Mouse (Mus musculus) hindbrain, embryonic 14.5 days (tissue): Measurements from ENCODE around the gene Bglap. TPM values are rescaled to one million over a fixed set of nuclear protein-coding genes. Genes with fewer than 3 reads are reported as not detected.
A peak's percentile ranks its signal among the peaks of the same experiment; 100 is the strongest.

Source experiments
- ATAC-seq: fragments of 200-750 bp; cut with Nextera tagmentation; 2 replicates; pipeline ENCODE4 v1.8.0; 2017; ENCODE audit warnings: moderate number of reproducible peaks, mild to moderate bottlenecking, moderate TSS enrichment, moderate library complexity; ENCODE audit not compliant: low FRiP score
- DNase-seq: peaks from one replicate; pipeline ENCODE4 v3.0.0-alpha.2; 2015; ENCODE audit warnings: low spot score
- H3K27ac ChIP-seq: fragments of 300-500 bp; sonication (generic); 2 replicates; pipeline ENCODE4 v1.5.1; 2014; ENCODE audit warnings: mild to moderate bottlenecking, moderate library complexity
- H3K27me3 ChIP-seq: fragments of 300-500 bp; sonication (generic); 2 replicates; pipeline ENCODE4 v1.6.1; 2014; ENCODE audit warnings: mild to moderate bottlenecking, low read length, mixed read lengths; ENCODE audit not compliant: control insufficient read depth, insufficient read depth
- H3K36me3 ChIP-seq: fragments of 300-500 bp; sonication (generic); replicated peaks from 2 replicates; pipeline ENCODE4 v1.6.1; 2014; ENCODE audit not compliant: control insufficient read depth, insufficient read depth
- H3K4me1 ChIP-seq: fragments of 300-500 bp; sonication (generic); replicated peaks from 2 replicates; pipeline ENCODE4 v1.6.1; 2014; ENCODE audit warnings: antibody characterized with exemption, low read length, mixed read lengths; ENCODE audit not compliant: control insufficient read depth, insufficient read depth
- H3K4me2 ChIP-seq: fragments of 300-500 bp; sonication (generic); replicated peaks from 2 replicates; pipeline ENCODE4 v1.6.1; 2014; ENCODE audit warnings: mild to moderate bottlenecking, moderate library complexity
- H3K4me3 ChIP-seq: fragments of 300-500 bp; sonication (generic); replicated peaks from 2 replicates; pipeline ENCODE4 v1.5.1; 2014; ENCODE audit warnings: mild to moderate bottlenecking, low read length
- H3K9ac ChIP-seq: fragments of 300-500 bp; sonication (generic); 2 replicates; pipeline ENCODE4 v1.6.1; 2014
- H3K9me3 ChIP-seq: fragments of 300-500 bp; sonication (generic); 2 replicates; pipeline ENCODE4 v1.6.1; 2016; ENCODE audit warnings: low read length; ENCODE audit not compliant: control insufficient read depth
- WGBS: fragments of 180-500 bp; shearing (Covaris S2); extraction: QIAGEN DNeasy Blood & Tissue Kit; methylation state at CpG from one replicate; pipeline ENCODE4 v1.1.7; 2014; 5-methylcytosine and 5-hydroxymethylcytosine counted together
- polyA plus RNA-seq: library from polyadenylated mRNA; unstranded; fragments of >200 nt; fragmentation: Nextera tagmentation; extraction: Ambion mirVana; gene quantifications from 2 replicates; pipeline ENCODE4 v1.2.1, GENCODE M21; 2014

Gene Bglap
- polyA plus RNA-seq, 1 experiment from 2014 or later, result not detected

DNA sequence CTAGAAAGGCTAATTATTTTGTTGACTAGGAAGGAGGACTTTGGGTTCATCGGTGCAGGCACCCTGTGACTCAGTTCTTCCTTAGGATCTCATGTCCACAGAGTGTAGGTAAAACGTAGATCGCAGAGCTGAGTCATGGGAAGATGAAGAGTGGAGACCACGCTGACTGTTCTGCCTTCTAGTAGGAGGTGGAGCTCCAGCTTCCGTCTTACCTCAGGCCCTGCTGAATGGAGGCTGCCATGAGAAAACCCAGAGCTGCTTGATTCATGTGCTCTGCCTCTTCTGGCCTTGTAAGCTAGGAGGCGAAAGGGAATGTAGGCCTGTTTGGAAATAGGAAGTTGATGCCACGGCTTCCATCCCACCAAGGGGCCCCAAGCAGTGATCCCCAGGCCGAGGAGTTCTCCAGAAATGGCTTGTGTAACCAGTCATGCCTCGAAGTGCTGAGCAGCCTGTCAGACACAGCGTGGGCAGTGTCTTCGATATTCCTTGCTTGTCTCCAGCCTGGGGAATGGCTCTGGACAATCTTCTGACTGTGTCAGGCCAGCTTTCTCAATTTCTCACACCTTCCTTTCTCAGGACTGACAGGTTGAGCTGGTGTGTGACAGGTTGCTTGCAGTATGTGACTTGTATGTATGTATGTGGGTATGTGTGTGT is 46.8 kb downstream of the Bglap start:
- Histone ChIP-seq H3K9ac (no peak overlapping the region), H3K4me2 (peak overlapping the region; percentile 76)
- ATAC-seq, result no peak

GRCm38 (mm10) chr3:88336058-88337013 is 47.9 kb downstream of the Bglap start, which contains the start of the genes Tmem79 and Smg5:
Gene Tmem79, minus strand, starts transcription at chr3:88336148.
Gene Smg5, plus strand, starts transcription at chr3:88336260.
- WGBS, result 2% methylated on average over 47 of the region's 66 CpGs
- H3K36me3 ChIP-seq, result peaks cover 6% of the 10 kb centered on the region
- H3K27ac ChIP-seq, result peak within 1 kb of the TSS; percentile 95
- no peaks in the 10 kb centered on the region for H3K9me3 ChIP-seq
- peaks cover 18% of the 10 kb centered on the region for H3K4me1 ChIP-seq
- DNase-seq, result peak; percentile 95
- H3K27me3 ChIP-seq, result no peaks in the 10 kb centered on the region
- H3K9ac ChIP-seq, result peak within 1 kb of the TSS; percentile 87
- peak; percentile 96 for ATAC-seq
- H3K4me2 ChIP-seq, result peak within 1 kb of the TSS; percentile 76
- H3K4me3 ChIP-seq, result peak within 1 kb of the TSS; percentile 76

More for the DNA sequence above, 46.8 kb downstream of the Bglap start:
- no peaks in the 10 kb centered on the region for H3K9me3 ChIP-seq
- no peaks in the 10 kb centered on the region for H3K27me3 ChIP-seq
- peaks cover 18% of the 10 kb centered on the region for H3K4me1 ChIP-seq
- WGBS, result 82% methylated on average over 11 of the region's 11 CpGs
- no peak overlapping the region for H3K27ac ChIP-seq
- no peak for DNase-seq
- no peak overlapping the region; the same call in 1 of the 2 replicates for H3K4me3 ChIP-seq
- H3K36me3 ChIP-seq, result peaks cover 18% of the 10 kb centered on the region

DNA sequence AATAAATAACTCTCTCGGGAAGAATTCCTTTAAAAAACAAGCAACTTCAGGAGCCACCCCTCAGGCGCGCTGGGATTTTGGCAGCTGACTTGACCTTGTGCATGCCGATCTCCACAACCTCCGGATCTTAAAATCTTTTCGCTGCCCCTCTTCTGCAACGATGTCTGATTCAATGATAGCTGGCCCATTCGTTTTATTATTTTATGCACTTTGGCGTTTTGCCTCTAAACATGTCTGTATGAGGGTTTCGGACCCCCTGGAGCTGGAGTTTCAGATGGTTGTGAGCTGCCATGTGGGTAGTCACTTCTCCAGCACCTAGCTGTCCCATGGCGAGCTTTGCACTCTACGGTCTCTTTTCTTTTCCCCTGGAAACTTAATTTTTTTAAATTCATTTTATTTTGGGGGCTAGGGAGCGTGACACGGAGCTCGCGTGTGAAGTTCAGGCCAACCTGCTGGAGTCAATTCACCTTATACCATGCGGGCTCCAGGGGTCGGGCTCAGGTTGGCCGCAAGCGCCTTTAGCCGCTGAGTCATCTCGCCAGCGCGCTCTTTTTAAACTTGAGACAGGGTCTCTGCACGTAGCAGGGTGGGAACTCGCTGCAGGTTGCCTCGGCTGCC is 48.7 kb downstream of the Bglap start:
- H3K9me3 ChIP-seq, result no peaks in the 10 kb centered on the region
- peak; percentile 76 for ATAC-seq
- H3K4me1 ChIP-seq, result peaks cover 18% of the 10 kb centered on the region
- peak overlapping the region; percentile 76 for H3K4me2 ChIP-seq
- WGBS, result 1% methylated on average over 27 of the region's 27 CpGs
- no peaks in the 10 kb centered on the region for H3K27me3 ChIP-seq
- peak overlapping the region; percentile 95 for H3K27ac ChIP-seq
- peak overlapping the region; percentile 76 for H3K4me3 ChIP-seq
- DNase-seq, result no peak
- peak overlapping the region; percentile 87 for H3K9ac ChIP-seq
- H3K36me3 ChIP-seq, result peaks cover 1% of the 10 kb centered on the region; the same call in 1 of the 2 replicates

DNA sequence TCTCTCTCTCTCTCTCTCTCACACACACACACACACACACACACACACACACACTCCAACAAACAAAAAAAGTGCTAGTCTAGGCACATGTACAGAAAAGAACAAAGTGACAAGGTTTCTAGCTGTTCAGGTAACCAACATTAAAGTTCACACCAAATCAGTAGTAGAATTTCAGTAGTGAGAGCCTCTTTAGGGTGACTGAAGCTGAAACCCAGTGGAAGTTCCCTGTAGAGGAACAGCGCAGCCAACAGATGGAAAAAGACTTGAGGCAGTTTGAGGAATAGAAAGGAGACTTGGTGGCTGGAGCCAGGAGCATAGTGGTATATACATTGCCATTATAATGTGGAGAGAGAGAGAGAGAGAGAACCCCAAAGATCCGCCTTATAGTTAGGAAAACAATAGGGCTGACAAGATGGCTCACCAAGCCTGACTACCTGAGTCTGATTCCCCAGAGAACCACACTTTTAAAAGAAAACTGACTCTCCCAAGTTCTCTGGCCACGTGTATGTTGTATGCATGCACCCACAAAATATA is 49.3 kb downstream of the Bglap start:
- DNase-seq (no peak), ATAC-seq (no peak)
- Histone ChIP-seq H3K4me1 (peaks cover 18% of the 10 kb centered on the region), H3K4me3 (peak overlapping the region; percentile 76), H3K27ac (peak overlapping the region; percentile 95; the same call in 1 of the 2 replicates), H3K4me2 (peak overlapping the region; percentile 76), H3K36me3 (0 out of 2 replicates have a peak, but pooled peaks cover 3% of the 10 kb centered on the region), H3K27me3 (no peaks in the 10 kb centered on the region), H3K9ac (peak overlapping the region; percentile 87), H3K9me3 (no peaks in the 10 kb centered on the region)
- WGBS, result 42% methylated on average over 3 of the region's 3 CpGs

DNA sequence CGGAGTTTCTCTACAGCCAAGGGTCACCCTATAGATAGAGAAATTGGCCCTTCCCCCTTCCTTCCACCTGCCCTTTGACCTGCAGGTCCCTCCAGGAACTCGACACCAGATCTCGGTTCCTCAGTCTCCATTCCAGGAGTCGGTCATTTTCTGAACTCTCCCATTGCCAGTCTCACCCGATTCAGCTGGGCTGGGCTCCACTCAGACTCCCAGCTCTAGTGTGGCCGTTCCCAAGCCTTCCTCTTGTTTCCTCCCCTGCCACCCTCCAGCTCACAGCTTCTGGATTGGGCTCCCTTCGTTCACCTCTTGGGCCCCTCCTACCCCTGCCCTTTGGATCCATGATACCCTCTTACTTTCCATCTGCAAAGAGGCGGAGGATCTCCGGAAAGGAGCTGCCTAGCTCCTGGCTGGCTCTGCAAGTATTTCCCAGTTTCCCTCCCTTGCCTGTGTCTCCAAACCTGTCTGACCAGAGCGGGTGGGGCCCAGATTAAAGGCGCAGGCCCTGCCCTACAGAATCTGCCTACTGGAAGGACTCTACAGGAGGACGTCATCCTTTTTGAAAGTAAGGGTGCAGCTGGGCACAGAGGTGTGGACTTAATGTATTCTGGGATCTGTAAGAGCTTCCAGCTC is 50.1 kb downstream of the Bglap start:
- WGBS, result 68% methylated on average over 12 of the region's 12 CpGs
- Histone ChIP-seq H3K4me2 (no peak overlapping the region), H3K4me3 (no peak overlapping the region), H3K27ac (no peak overlapping the region), H3K9me3 (no peaks in the 10 kb centered on the region), H3K27me3 (no peaks in the 10 kb centered on the region), H3K4me1 (peaks cover 18% of the 10 kb centered on the region), H3K36me3 (peaks cover 9% of the 10 kb centered on the region; the same call in 1 of the 2 replicates), H3K9ac (no peak overlapping the region)
- ATAC-seq (no peak), DNase-seq (no peak)

Other genes starting within 250 kb of the Bglap start
- gene Mef2d, start 242.1 kb downstream of the Bglap start, polyA plus RNA-seq, result 20.4 and 22.4 TPM in 2 replicates
- gene Rhbg, start 129.8 kb downstream of the Bglap start, polyA plus RNA-seq, result 0.48 and 0.76 TPM in 2 replicates
- gene Gm38392, start 97.3 kb downstream of the Bglap start, polyA plus RNA-seq, result 0.37 TPM in 1 of 2 replicates, not detected in the other
- 5.8 and 8.5 TPM in 2 replicates for gene Tsacc, start 87.5 kb downstream of the Bglap start, polyA plus RNA-seq
- 455 and 498 TPM in 2 replicates for gene Cct3, start 87.3 kb downstream of the Bglap start, polyA plus RNA-seq
- gene Glmp, start 59.4 kb downstream of the Bglap start, polyA plus RNA-seq, result 72.7 and 81.3 TPM in 2 replicates
- 0.67 and 0.82 TPM in 2 replicates for gene Tmem79, start 48.3 kb downstream of the Bglap start, polyA plus RNA-seq
- 44.2 and 47.9 TPM in 2 replicates for gene Smg5, start 48.2 kb downstream of the Bglap start, polyA plus RNA-seq
- 0.94 and 1.1 TPM in 2 replicates for gene Paqr6, start 19.9 kb downstream of the Bglap start, polyA plus RNA-seq
- 0.20 TPM in 1 of 2 replicates, not detected in the other for gene Bglap3, start 11.7 kb downstream of the Bglap start, polyA plus RNA-seq
- gene Bglap2, start 5.8 kb downstream of the Bglap start, polyA plus RNA-seq, result not detected in 2 replicates
- gene Pmf1, start 25.9 kb upstream of the Bglap start, polyA plus RNA-seq, result 26.0 and 27.4 TPM in 2 replicates
- gene Slc25a44, start 40.7 kb upstream of the Bglap start, polyA plus RNA-seq, result 36.4 and 42.2 TPM in 2 replicates
- 21.5 and 22.9 TPM in 2 replicates for gene Sema4a, start 76.7 kb upstream of the Bglap start, polyA plus RNA-seq
- 44.3 and 47.3 TPM in 2 replicates for gene Lmna, start 125.5 kb upstream of the Bglap start, polyA plus RNA-seq
- gene Mex3a, start 147.9 kb upstream of the Bglap start, polyA plus RNA-seq, result 30.8 and 31.0 TPM in 2 replicates
- 0.20 TPM in 1 of 2 replicates, not detected in the other for gene Rab25, start 163.8 kb upstream of the Bglap start, polyA plus RNA-seq
- 102 and 107 TPM in 2 replicates for gene Lamtor2, start 168.6 kb upstream of the Bglap start, polyA plus RNA-seq
- gene Ubqln4, start 169.3 kb upstream of the Bglap start, polyA plus RNA-seq, result 42.9 and 53.6 TPM in 2 replicates
- gene Ssr2, start 191.4 kb upstream of the Bglap start, polyA plus RNA-seq, result 117 and 129 TPM in 2 replicates
- 96.0 and 115 TPM in 2 replicates for gene Arhgef2, start 221.5 kb upstream of the Bglap start, polyA plus RNA-seq